Mouse (Mus musculus) embryonic fibroblast, embryonic 13.5 days (primary cell): ENCODE measurements around the gene E130208F15Rik. TPM values are rescaled to one million over a fixed set of nuclear protein-coding genes. Genes with fewer than 3 reads are reported as not detected.

Experiments used
- H3K27ac ChIP-seq: 2 replicates; pipeline ENCODE4 v1.5.1; 2012; ENCODE audit warnings: low read length, control low read depth, inconsistent platforms; ENCODE audit not compliant: insufficient read depth
- H3K4me1 ChIP-seq: 2 replicates; pipeline ENCODE4 v1.6.1; 2011; ENCODE audit warnings: low read length; ENCODE audit not compliant: control insufficient read depth, insufficient read depth
- H3K4me3 ChIP-seq: 2 replicates; pipeline ENCODE4 v1.5.1; 2011; ENCODE audit warnings: mild to moderate bottlenecking, control low read depth, low read length; ENCODE audit not compliant: insufficient read depth
- CTCF ChIP-seq: IDR thresholded peaks from 2 replicates; pipeline ENCODE4 v1.5.1; 2011; ENCODE audit warnings: mild to moderate bottlenecking, control low read depth, low read length, moderate library complexity, borderline replicate concordance; ENCODE audit not compliant: insufficient read depth
- POLR2A ChIP-seq: IDR thresholded peaks from 2 replicates; pipeline ENCODE4 v1.6.1; 2011; ENCODE audit warnings: low read depth, mild to moderate bottlenecking, control low read depth, low read length, moderate library complexity
- polyA plus RNA-seq: library from polyadenylated mRNA; stranded (reverse); fragments of >200 nt; gene quantifications from 2 replicates; pipeline ENCODE4 v1.2.4, GENCODE M21; 2011; ENCODE audit warnings: low read depth; ENCODE audit not compliant: missing spikeins, insufficient read length

The E130208F15Rik gene
- polyA plus RNA-seq, 1 experiment = 0.90 TPM

- Histone ChIP-seq H3K4me1 (peaks cover 3% of the 10 kb centered on the region; the same call in 1 of the 2 replicates), H3K27ac (no peak overlapping the region), H3K4me3 (no peak overlapping the region)
- no peak for TF ChIP-seq POLR2A
These were observed 594 bp upstream of the E130208F15Rik start for GRCm38 (mm10) chr7:30320946-30321345.

GRCm38 (mm10) chr7:30322285-30322667, 736 bp downstream of the E130208F15Rik start:
- Histone ChIP-seq H3K4me1 (peaks cover 3% of the 10 kb centered on the region; the same call in 1 of the 2 replicates), H3K4me3 (peak overlapping the region; percentile 61), H3K27ac (peak overlapping the region; percentile 60)
- TF ChIP-seq POLR2A (peak; percentile 62), CTCF (no peak)

GRCm38 (mm10) chr7:30322865-30323264, 1.3 kb downstream of the E130208F15Rik start:
- peaks cover 3% of the 10 kb centered on the region; the same call in 1 of the 2 replicates for H3K4me1 ChIP-seq
- H3K27ac ChIP-seq = peak overlapping the region; percentile 60; the same call in 1 of the 2 replicates
- TF ChIP-seq POLR2A (no peak), CTCF (no peak)
- H3K4me3 ChIP-seq = peak overlapping the region; percentile 43; the same call in 1 of the 2 replicates

GRCm38 (mm10) chr7:30323795-30324194, 2.3 kb downstream of the E130208F15Rik start, which contains the start of gene Sdhaf1:
TSS of gene Sdhaf1 (minus strand) at chr7:30323895.
- no peak for TF ChIP-seq POLR2A
- no peak for TF ChIP-seq CTCF
- Histone ChIP-seq H3K4me3 (peak within 1 kb of the TSS; percentile 43; the same call in 1 of the 2 replicates), H3K27ac (peak within 1 kb of the TSS; percentile 60; the same call in 1 of the 2 replicates), H3K4me1 (peaks cover 3% of the 10 kb centered on the region; the same call in 1 of the 2 replicates)

GRCm38 (mm10) chr7:30324300-30324944, 2.9 kb downstream of the E130208F15Rik start:
- no peak for TF ChIP-seq CTCF
- TF ChIP-seq POLR2A = no peak
- no peak overlapping the region for H3K27ac ChIP-seq
- H3K4me1 ChIP-seq = peaks cover 3% of the 10 kb centered on the region; the same call in 1 of the 2 replicates
- H3K4me3 ChIP-seq = no peak overlapping the region

GRCm38 (mm10) chr7:30325364-30325763, 3.8 kb downstream of the E130208F15Rik start:
- Histone ChIP-seq H3K4me3 (no peak overlapping the region), H3K27ac (no peak overlapping the region), H3K4me1 (peaks cover 3% of the 10 kb centered on the region; the same call in 1 of the 2 replicates)
- TF ChIP-seq POLR2A (no peak), CTCF (no peak)

GRCm38 (mm10) chr7:30326427-30326826, 4.9 kb downstream of the E130208F15Rik start:
- TF ChIP-seq CTCF = no peak
- no peak for TF ChIP-seq POLR2A
- Histone ChIP-seq H3K27ac (no peak overlapping the region), H3K4me1 (peaks cover 3% of the 10 kb centered on the region; the same call in 1 of the 2 replicates), H3K4me3 (no peak overlapping the region)

GRCm38 (mm10) chr7:30327140-30327539, 5.6 kb downstream of the E130208F15Rik start:
- H3K4me3 ChIP-seq = no peak overlapping the region
- TF ChIP-seq POLR2A (no peak), CTCF (no peak)
- peaks cover 3% of the 10 kb centered on the region; the same call in 1 of the 2 replicates for H3K4me1 ChIP-seq
- H3K27ac ChIP-seq = no peak overlapping the region

- TF ChIP-seq CTCF (no peak), POLR2A (no peak)
- Histone ChIP-seq H3K4me1 (no peaks in the 10 kb centered on the region), H3K27ac (no peak overlapping the region), H3K4me3 (no peak overlapping the region)
These were observed 6.8 kb downstream of the E130208F15Rik start for GRCm38 (mm10) chr7:30328379-30328778.

GRCm38 (mm10) chr7:30331887-30332286, 10.3 kb downstream of the E130208F15Rik start:
- no peak overlapping the region for H3K27ac ChIP-seq
- no peak for TF ChIP-seq POLR2A
- TF ChIP-seq CTCF = peak; percentile 57; the same call in 1 of the 2 replicates
- no peak overlapping the region for H3K4me3 ChIP-seq
- no peaks in the 10 kb centered on the region for H3K4me1 ChIP-seq
